Mouse (Mus musculus): ENCODE data around the gene Pi4k2b. TPM values are rescaled to one million over a fixed set of nuclear protein-coding genes. Genes with fewer than 3 reads are reported as not detected.

The Pi4k2b gene
- polyA plus RNA-seq, 1 experiment from 2014 or later, result 17.3 TPM

- Histone ChIP-seq H3K9me3 (replicated peaks) (no peaks in the 10 kb centered on the region), H3K9ac (peak overlapping the region; percentile 94), H3K4me1 (replicated peaks) (peaks cover 25% of the 10 kb centered on the region), H3K36me3 (replicated peaks) (no peaks in the 10 kb centered on the region), H3K27ac (replicated peaks) (peak overlapping the region; percentile 92), H3K27me3 (no peaks in the 10 kb centered on the region), H3K4me3 (replicated peaks) (peak overlapping the region; percentile 97), H3K4me2 (peak overlapping the region; percentile 85)
- ATAC-seq (ENCODE audit: insufficient read depth), result peak; percentile 46
- under 1% methylated on average over 17 of the region's 17 CpGs for WGBS (ENCODE audit: insufficient replicate concordance)
Observed at GRCm38 (mm10) chr5:52742112-52742813, 889 bp downstream of the Pi4k2b start.

- no peak overlapping the region for H3K9ac ChIP-seq
- no peak for ATAC-seq (ENCODE audit: insufficient read depth)
- 29% methylated on average over 4 of the region's 4 CpGs for WGBS (ENCODE audit: insufficient replicate concordance)
Observed at GRCm38 (mm10) chr5:52743231-52743630, 1.9 kb downstream of the Pi4k2b start.

GRCm38 (mm10) chr5:52746920-52747319 is 5.5 kb downstream of the Pi4k2b start:
- Histone ChIP-seq H3K4me2 (no peak overlapping the region), H3K36me3 (replicated peaks) (no peaks in the 10 kb centered on the region), H3K27ac (replicated peaks) (no peak overlapping the region), H3K4me3 (replicated peaks) (no peak overlapping the region), H3K9me3 (replicated peaks) (no peaks in the 10 kb centered on the region), H3K4me1 (replicated peaks) (peaks cover 22% of the 10 kb centered on the region), H3K27me3 (no peaks in the 10 kb centered on the region), H3K9ac (no peak overlapping the region)
- no peak for ATAC-seq (ENCODE audit: insufficient read depth)

More at GRCm38 (mm10) chr5:52743231-52743630, 1.9 kb downstream of the Pi4k2b start:
- Histone ChIP-seq H3K27ac (replicated peaks) (no peak overlapping the region), H3K36me3 (replicated peaks) (no peaks in the 10 kb centered on the region), H3K9me3 (replicated peaks) (no peaks in the 10 kb centered on the region), H3K4me1 (replicated peaks) (peaks cover 25% of the 10 kb centered on the region), H3K4me2 (peak overlapping the region; percentile 85), H3K4me3 (replicated peaks) (peak overlapping the region; percentile 97), H3K27me3 (no peaks in the 10 kb centered on the region)

- Histone ChIP-seq H3K4me3 (replicated peaks) (no peak overlapping the region), H3K27ac (replicated peaks) (no peak overlapping the region), H3K9ac (no peak overlapping the region), H3K4me2 (no peak overlapping the region), H3K9me3 (replicated peaks) (no peaks in the 10 kb centered on the region), H3K36me3 (replicated peaks) (peaks cover 11% of the 10 kb centered on the region), H3K4me1 (replicated peaks) (peaks cover 10% of the 10 kb centered on the region), H3K27me3 (no peaks in the 10 kb centered on the region)
- ATAC-seq (ENCODE audit: insufficient read depth), result no peak
- 76% methylated on average over 5 of the region's 5 CpGs for WGBS (ENCODE audit: insufficient replicate concordance)
Observed at GRCm38 (mm10) chr5:52748732-52749131, 7.4 kb downstream of the Pi4k2b start.

- Histone ChIP-seq H3K27ac (replicated peaks) (no peak overlapping the region), H3K4me1 (replicated peaks) (no peaks in the 10 kb centered on the region), H3K27me3 (no peaks in the 10 kb centered on the region), H3K4me3 (replicated peaks) (no peak overlapping the region), H3K4me2 (no peak overlapping the region), H3K36me3 (replicated peaks) (peaks cover 23% of the 10 kb centered on the region), H3K9ac (no peak overlapping the region), H3K9me3 (replicated peaks) (no peaks in the 10 kb centered on the region)
- ATAC-seq (ENCODE audit: insufficient read depth), result no peak
- 78% methylated on average over 9 of the region's 9 CpGs for WGBS (ENCODE audit: insufficient replicate concordance)
Observed at GRCm38 (mm10) chr5:52753146-52753545, 11.8 kb downstream of the Pi4k2b start.

- ATAC-seq (ENCODE audit: insufficient read depth), result no peak
- Histone ChIP-seq H3K27ac (replicated peaks) (no peak overlapping the region), H3K4me1 (replicated peaks) (no peaks in the 10 kb centered on the region), H3K36me3 (replicated peaks) (peaks cover 23% of the 10 kb centered on the region), H3K4me2 (no peak overlapping the region), H3K27me3 (no peaks in the 10 kb centered on the region), H3K9me3 (replicated peaks) (no peaks in the 10 kb centered on the region), H3K9ac (no peak overlapping the region), H3K4me3 (replicated peaks) (no peak overlapping the region)
Observed at GRCm38 (mm10) chr5:52754196-52754595, 12.8 kb downstream of the Pi4k2b start.

- Histone ChIP-seq H3K9ac (no peak overlapping the region), H3K27ac (replicated peaks) (no peak overlapping the region), H3K27me3 (no peaks in the 10 kb centered on the region), H3K4me3 (replicated peaks) (no peak overlapping the region), H3K4me2 (no peak overlapping the region), H3K9me3 (replicated peaks) (no peaks in the 10 kb centered on the region), H3K36me3 (replicated peaks) (peaks cover 25% of the 10 kb centered on the region), H3K4me1 (replicated peaks) (no peaks in the 10 kb centered on the region)
- 81% methylated on average over 3 of the region's 3 CpGs for WGBS (ENCODE audit: insufficient replicate concordance)
- ATAC-seq (ENCODE audit: insufficient read depth), result no peak
Observed at GRCm38 (mm10) chr5:52755337-52755736, 14.0 kb downstream of the Pi4k2b start.

GRCm38 (mm10) chr5:52755989-52756388 is 14.6 kb downstream of the Pi4k2b start:
- 86% methylated on average over 6 of the region's 6 CpGs for WGBS (ENCODE audit: insufficient replicate concordance)
- H3K4me2 ChIP-seq, result no peak overlapping the region
- no peak overlapping the region for H3K4me3 ChIP-seq (replicated peaks)
- H3K36me3 ChIP-seq (replicated peaks), result peaks cover 32% of the 10 kb centered on the region
- no peaks in the 10 kb centered on the region for H3K9me3 ChIP-seq (replicated peaks)
- H3K27ac ChIP-seq (replicated peaks), result no peak overlapping the region
- no peak for ATAC-seq (ENCODE audit: insufficient read depth)
- no peak overlapping the region for H3K9ac ChIP-seq
- H3K4me1 ChIP-seq (replicated peaks), result no peaks in the 10 kb centered on the region
- no peaks in the 10 kb centered on the region for H3K27me3 ChIP-seq

- Histone ChIP-seq H3K4me3 (replicated peaks) (no peak overlapping the region), H3K4me1 (replicated peaks) (no peaks in the 10 kb centered on the region), H3K9ac (no peak overlapping the region), H3K27me3 (no peaks in the 10 kb centered on the region), H3K36me3 (replicated peaks) (peaks cover 36% of the 10 kb centered on the region), H3K27ac (replicated peaks) (no peak overlapping the region), H3K9me3 (replicated peaks) (no peaks in the 10 kb centered on the region), H3K4me2 (no peak overlapping the region)
- 82% methylated on average over 7 of the region's 7 CpGs for WGBS (ENCODE audit: insufficient replicate concordance)
- ATAC-seq (ENCODE audit: insufficient read depth), result no peak
Observed at GRCm38 (mm10) chr5:52762586-52762985, 21.2 kb downstream of the Pi4k2b start.

GRCm38 (mm10) chr5:52774267-52774666 is 32.9 kb downstream of the Pi4k2b start:
- WGBS (ENCODE audit: insufficient replicate concordance), result 78% methylated on average over 5 of the region's 5 CpGs
- H3K27ac ChIP-seq (replicated peaks), result no peak overlapping the region

GRCm38 (mm10) chr5:52775237-52775636 is 33.9 kb downstream of the Pi4k2b start, which contains the start of gene Zcchc4:
Gene Zcchc4, plus strand, starts transcription at chr5:52775409.
- WGBS (ENCODE audit: insufficient replicate concordance), result 81% methylated on average over 8 of the region's 8 CpGs
- Histone ChIP-seq H3K9ac (no peak within 1 kb of the TSS), H3K9me3 (replicated peaks) (no peaks in the 10 kb centered on the region), H3K36me3 (replicated peaks) (peaks cover 6% of the 10 kb centered on the region; the same call in 1 of the 2 replicates), H3K4me2 (peak within 1 kb of the TSS; percentile 29), H3K27me3 (no peaks in the 10 kb centered on the region), H3K4me1 (replicated peaks) (peaks cover 27% of the 10 kb centered on the region), H3K4me3 (replicated peaks) (no peak within 1 kb of the TSS), H3K27ac (replicated peaks) (peak within 1 kb of the TSS; percentile 71)
- ATAC-seq (ENCODE audit: insufficient read depth), result no peak

More at GRCm38 (mm10) chr5:52774267-52774666, 32.9 kb downstream of the Pi4k2b start:
- Histone ChIP-seq H3K9me3 (replicated peaks) (no peaks in the 10 kb centered on the region), H3K4me2 (no peak overlapping the region), H3K4me1 (replicated peaks) (peaks cover 27% of the 10 kb centered on the region), H3K4me3 (replicated peaks) (no peak overlapping the region), H3K27me3 (no peaks in the 10 kb centered on the region), H3K9ac (no peak overlapping the region), H3K36me3 (replicated peaks) (peaks cover 15% of the 10 kb centered on the region)
- ATAC-seq (ENCODE audit: insufficient read depth), result no peak
